Mouse (Mus musculus) embryo, embryonic 11.5 days (tissue): Measurements from ENCODE around the gene Zfp78.
A peak's percentile ranks its signal among the peaks of the same experiment; 100 is the strongest.
"Not testable (repeated sequence)": the region's sequence is repeated elsewhere in the genome, so short reads cannot be mapped to it uniquely, and the experiment has no call there.

Experiments
- DNase-seq: peaks from one replicate; pipeline ENCODE4 v3.0.0-alpha.2; 2012; ENCODE audit warnings: low read depth, low spot score

Gene Zfp78

GRCm38 (mm10) chr7:6363047-6363488 is at the start of gene Zfp78:
Gene Zfp78 (plus strand): TSS chr7:6363280.
- peak; percentile 88 for DNase-seq

GRCm38 (mm10) chr7:6330458-6331232 is 32.4 kb upstream of the Zfp78 start:
- no peak for DNase-seq

GRCm38 (mm10) chr7:6331233-6331956 is 31.7 kb upstream of the Zfp78 start, which contains the start of gene Zfp583:
Gene Zfp583 (minus strand): TSS chr7:6331285.
- DNase-seq, result peak; percentile 83

- no peak for DNase-seq
Measured at GRCm38 (mm10) chr7:6339865-6340264, 23.2 kb upstream of the Zfp78 start.

GRCm38 (mm10) chr7:6343501-6344071 is 19.5 kb upstream of the Zfp78 start, which contains the start of gene Gm3854:
Gene Gm3854 (plus strand): TSS chr7:6343759.
- peak; percentile 67 for DNase-seq

GRCm38 (mm10) chr7:6344124-6344523 is 19.0 kb upstream of the Zfp78 start:
- DNase-seq, result no peak

- no peak for DNase-seq
Measured at GRCm38 (mm10) chr7:6358121-6358520, 5.0 kb upstream of the Zfp78 start.

GRCm38 (mm10) chr7:6358937-6359590 is 4.0 kb upstream of the Zfp78 start:
- DNase-seq, result peak; percentile 75

GRCm38 (mm10) chr7:6360477-6361060 is 2.5 kb upstream of the Zfp78 start:
- DNase-seq, result no peak

- no peak for DNase-seq
Measured at GRCm38 (mm10) chr7:6361756-6362155, 1.3 kb upstream of the Zfp78 start.

- DNase-seq, result peak; percentile 94
Measured at GRCm38 (mm10) chr7:6362268-6363046, 623 bp upstream of the Zfp78 start.

- DNase-seq, result no peak
Measured at GRCm38 (mm10) chr7:6364761-6365160, 1.7 kb downstream of the Zfp78 start.

GRCm38 (mm10) chr7:6367185-6367584 is 4.1 kb downstream of the Zfp78 start:
- DNase-seq, result no peak

- not testable (repeated sequence) for DNase-seq
Measured at GRCm38 (mm10) chr7:6368146-6368545, 5.1 kb downstream of the Zfp78 start.

- DNase-seq, result no peak
Measured at GRCm38 (mm10) chr7:6369460-6369859, 6.4 kb downstream of the Zfp78 start.

- no peak for DNase-seq
Measured at GRCm38 (mm10) chr7:6372993-6373392, 9.9 kb downstream of the Zfp78 start.

GRCm38 (mm10) chr7:6378441-6378840 is 15.4 kb downstream of the Zfp78 start:
- DNase-seq, result no peak

GRCm38 (mm10) chr7:6381431-6381830 is 18.4 kb downstream of the Zfp78 start:
- no peak for DNase-seq

GRCm38 (mm10) chr7:6383044-6383455 is 20.0 kb downstream of the Zfp78 start, which contains the start of gene Zfp28:
Gene Zfp28 (plus strand): TSS chr7:6383295.
- peak; percentile 94 for DNase-seq

- DNase-seq, result no peak
Measured at GRCm38 (mm10) chr7:6384011-6384410, 20.9 kb downstream of the Zfp78 start.

- no peak for DNase-seq
Measured at GRCm38 (mm10) chr7:6386995-6387394, 23.9 kb downstream of the Zfp78 start.
